Mouse (Mus musculus) lung, embryonic 14.5 days (tissue): ENCODE measurements around the gene Edar. TPM values are rescaled to one million over a fixed set of nuclear protein-coding genes. Genes with fewer than 3 reads are reported as not detected.

ENCODE experiments used
- ATAC-seq: fragments of 200-750 bp; cut with Nextera tagmentation; 2 replicates; pipeline ENCODE4 v1.8.0; 2017; ENCODE audit warnings: mild to moderate bottlenecking, moderate TSS enrichment, moderate library complexity; ENCODE audit not compliant: insufficient read depth
- DNase-seq: peaks from one replicate; pipeline ENCODE4 v3.0.0-alpha.2; 2015
- H3K27ac ChIP-seq: fragments of 300-500 bp; sonication (generic); 2 replicates; pipeline ENCODE4 v1.5.1; 2014; ENCODE audit warnings: low read depth, mild to moderate bottlenecking, moderate library complexity
- H3K27me3 ChIP-seq: fragments of 300-500 bp; sonication (generic); 2 replicates; pipeline ENCODE4 v1.6.1; 2014; ENCODE audit warnings: low read length, control low read depth; ENCODE audit not compliant: insufficient read depth
- H3K36me3 ChIP-seq: fragments of 300-500 bp; sonication (generic); 2 replicates; pipeline ENCODE4 v1.6.1; 2014; ENCODE audit warnings: control low read depth; ENCODE audit not compliant: insufficient read depth
- H3K4me1 ChIP-seq: fragments of 300-500 bp; sonication (generic); 2 replicates; pipeline ENCODE4 v1.6.1; 2014; ENCODE audit warnings: antibody characterized with exemption, control low read depth; ENCODE audit not compliant: insufficient read depth
- H3K4me2 ChIP-seq: fragments of 300-500 bp; sonication (generic); 2 replicates; pipeline ENCODE4 v1.6.1; 2014; ENCODE audit warnings: mild to moderate bottlenecking
- H3K4me3 ChIP-seq: fragments of 300-500 bp; sonication (generic); 2 replicates; pipeline ENCODE4 v1.5.1; 2014; ENCODE audit warnings: low read depth, low read length
- H3K9ac ChIP-seq: fragments of 300-500 bp; sonication (generic); 2 replicates; pipeline ENCODE4 v1.6.1; 2014
- H3K9me3 ChIP-seq: fragments of 300-500 bp; sonication (generic); 2 replicates; pipeline ENCODE4 v1.6.1; 2016; ENCODE audit warnings: low read depth, low read length, control low read depth
- CTCF ChIP-seq: IDR thresholded peaks from 2 replicates; pipeline ENCODE4 v1.5.1; 2016; ENCODE audit warnings: antibody characterized with exemption, low read depth
- WGBS: fragments of 180-500 bp; shearing (Covaris S2); extraction: QIAGEN DNeasy Blood & Tissue Kit; methylation state at CpG from one replicate; pipeline ENCODE4 v1.1.7; 2014; 5-methylcytosine and 5-hydroxymethylcytosine counted together
- polyA plus RNA-seq: library from polyadenylated mRNA; unstranded; fragments of >200 nt; fragmentation: Nextera tagmentation; extraction: Ambion mirVana; gene quantifications from 2 replicates; pipeline ENCODE4 v1.2.1, GENCODE M21; 2014

Edar gene
- polyA plus RNA-seq, 1 experiment from 2014 or later, result 0.36 TPM

- Histone ChIP-seq H3K27ac (no peak overlapping the region), H3K4me1 (no peaks in the 10 kb centered on the region), H3K4me2 (no peak overlapping the region), H3K27me3 (no peaks in the 10 kb centered on the region), H3K9ac (no peak overlapping the region), H3K9me3 (no peaks in the 10 kb centered on the region), H3K36me3 (no peaks in the 10 kb centered on the region), H3K4me3 (no peak overlapping the region)
- DNase-seq (no peak), ATAC-seq (no peak)
- 31% methylated on average over 4 of the region's 4 CpGs for WGBS
- no peak for TF ChIP-seq CTCF
Measured at GRCm38 (mm10) chr10:58700160-58700559, 24.7 kb upstream of the Edar start.

GRCm38 (mm10) chr10:58698955-58699354, 23.5 kb upstream of the Edar start:
- 63% methylated on average over 4 of the region's 4 CpGs for WGBS
- ATAC-seq (no peak), DNase-seq (peak; percentile 25)
- Histone ChIP-seq H3K27me3 (no peaks in the 10 kb centered on the region), H3K36me3 (no peaks in the 10 kb centered on the region), H3K4me1 (no peaks in the 10 kb centered on the region), H3K9me3 (no peaks in the 10 kb centered on the region), H3K9ac (no peak overlapping the region), H3K27ac (no peak overlapping the region), H3K4me3 (no peak overlapping the region), H3K4me2 (no peak overlapping the region)
- no peak for TF ChIP-seq CTCF

- H3K4me3 ChIP-seq, result no peak overlapping the region
- no peak for DNase-seq
- H3K4me2 ChIP-seq, result no peak overlapping the region
- H3K36me3 ChIP-seq, result no peaks in the 10 kb centered on the region
- H3K27ac ChIP-seq, result no peak overlapping the region
- no peak overlapping the region for H3K9ac ChIP-seq
- WGBS, result 61% methylated on average over 7 of the region's 7 CpGs
- H3K9me3 ChIP-seq, result no peaks in the 10 kb centered on the region
- no peaks in the 10 kb centered on the region for H3K4me1 ChIP-seq
- no peak for TF ChIP-seq CTCF
- H3K27me3 ChIP-seq, result no peaks in the 10 kb centered on the region
- no peak for ATAC-seq
Measured at GRCm38 (mm10) chr10:58691051-58691450, 15.6 kb upstream of the Edar start.

GRCm38 (mm10) chr10:58679298-58679697, 3.8 kb upstream of the Edar start:
- no peaks in the 10 kb centered on the region for H3K9me3 ChIP-seq
- TF ChIP-seq CTCF, result no peak
- no peak for ATAC-seq
- no peak overlapping the region for H3K27ac ChIP-seq
- H3K9ac ChIP-seq, result no peak overlapping the region
- DNase-seq, result no peak
- no peaks in the 10 kb centered on the region for H3K27me3 ChIP-seq
- H3K4me3 ChIP-seq, result no peak overlapping the region
- H3K4me2 ChIP-seq, result no peak overlapping the region
- WGBS, result 71% methylated on average over 6 of the region's 6 CpGs
- H3K36me3 ChIP-seq, result no peaks in the 10 kb centered on the region
- H3K4me1 ChIP-seq, result no peaks in the 10 kb centered on the region

GRCm38 (mm10) chr10:58673278-58674061, 2.0 kb downstream of the Edar start:
- peak; percentile 89 for DNase-seq
- Histone ChIP-seq H3K4me3 (no peak overlapping the region), H3K9me3 (no peaks in the 10 kb centered on the region), H3K27ac (no peak overlapping the region), H3K9ac (no peak overlapping the region), H3K36me3 (no peaks in the 10 kb centered on the region), H3K4me2 (peak overlapping the region; percentile 36; the same call in 1 of the 2 replicates), H3K27me3 (no peaks in the 10 kb centered on the region), H3K4me1 (no peaks in the 10 kb centered on the region; the same call in 1 of the 2 replicates)
- ATAC-seq, result peak; percentile 58; the same call in 1 of the 2 replicates
- TF ChIP-seq CTCF, result peak; percentile 78
- WGBS, result 36% methylated on average over 15 of the region's 15 CpGs

- no peaks in the 10 kb centered on the region for H3K9me3 ChIP-seq
- no peaks in the 10 kb centered on the region; the same call in 1 of the 2 replicates for H3K4me1 ChIP-seq
- DNase-seq, result no peak
- no peak overlapping the region for H3K27ac ChIP-seq
- no peak for TF ChIP-seq CTCF
- no peak overlapping the region for H3K4me3 ChIP-seq
- H3K4me2 ChIP-seq, result no peak overlapping the region
- 75% methylated on average over 10 of the region's 10 CpGs for WGBS
- H3K9ac ChIP-seq, result no peak overlapping the region
- no peak for ATAC-seq
- no peaks in the 10 kb centered on the region for H3K36me3 ChIP-seq
- no peaks in the 10 kb centered on the region for H3K27me3 ChIP-seq
Measured at GRCm38 (mm10) chr10:58672557-58673277, 2.7 kb downstream of the Edar start.

GRCm38 (mm10) chr10:58663868-58664267, 11.6 kb downstream of the Edar start:
- ATAC-seq, result peak; percentile 62; the same call in 1 of the 2 replicates
- Histone ChIP-seq H3K4me2 (no peak overlapping the region), H3K4me1 (no peaks in the 10 kb centered on the region), H3K36me3 (no peaks in the 10 kb centered on the region), H3K9ac (no peak overlapping the region), H3K27ac (no peak overlapping the region), H3K27me3 (no peaks in the 10 kb centered on the region), H3K9me3 (no peaks in the 10 kb centered on the region), H3K4me3 (no peak overlapping the region)
- DNase-seq, result no peak
- 72% methylated on average over 5 of the region's 5 CpGs for WGBS
- no peak for TF ChIP-seq CTCF
